Mouse (Mus musculus): ENCODE data around the gene Cpz. TPM values are rescaled to one million over a fixed set of nuclear protein-coding genes. Genes with fewer than 3 reads are reported as not detected.

Gene Cpz
- polyA plus RNA-seq, 1 experiment from 2014 or later = 4.1 TPM

DNA sequence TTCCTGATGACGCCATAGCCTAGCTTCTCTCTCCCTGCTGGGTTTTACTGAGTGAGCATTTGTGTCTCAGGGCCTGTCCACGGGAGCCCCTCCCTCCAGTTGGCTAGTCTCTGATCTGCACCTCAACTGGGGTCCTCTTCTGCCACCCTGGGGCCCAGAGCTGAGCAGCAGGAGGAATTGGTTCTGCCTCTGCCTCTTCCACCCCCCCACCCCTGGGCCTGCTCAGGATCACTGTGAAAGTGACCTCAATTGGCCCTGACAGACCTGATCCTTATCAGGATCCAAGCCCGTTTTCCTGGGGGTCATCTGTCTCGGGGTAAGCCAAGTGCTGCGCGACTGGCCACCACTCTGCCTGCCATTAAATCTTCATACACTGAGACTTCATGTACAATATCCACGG is 20.5 kb downstream of the Cpz start:
- Histone ChIP-seq H3K9me3 (ENCODE audit: low read length) (no peaks in the 10 kb centered on the region), H3K36me3 (ENCODE audit: insufficient read depth, low read length) (no peaks in the 10 kb centered on the region), H3K4me2 (replicated peaks; ENCODE audit: low read depth, low read length) (no peak overlapping the region), H3K27me3 (replicated peaks; ENCODE audit: insufficient read depth, low read length) (no peaks in the 10 kb centered on the region), H3K9ac (replicated peaks; ENCODE audit: low read depth) (no peak overlapping the region), H3K4me3 (ENCODE audit: low read depth, low read length) (no peak overlapping the region), H3K27ac (ENCODE audit: low read length) (no peak overlapping the region), H3K4me1 (ENCODE audit: insufficient read depth, low read depth, low read length) (no peaks in the 10 kb centered on the region)
- DNase-seq (ENCODE audit: low spot score) = no peak
- no peak for ATAC-seq
- TF ChIP-seq EP300 (IDR thresholded peaks at IDR 0.05) = no peak
- TF ChIP-seq CTCF (IDR thresholded peaks at IDR 0.05) = no peak
- WGBS = 45% methylated on average over 7 of the region's 7 CpGs

DNA sequence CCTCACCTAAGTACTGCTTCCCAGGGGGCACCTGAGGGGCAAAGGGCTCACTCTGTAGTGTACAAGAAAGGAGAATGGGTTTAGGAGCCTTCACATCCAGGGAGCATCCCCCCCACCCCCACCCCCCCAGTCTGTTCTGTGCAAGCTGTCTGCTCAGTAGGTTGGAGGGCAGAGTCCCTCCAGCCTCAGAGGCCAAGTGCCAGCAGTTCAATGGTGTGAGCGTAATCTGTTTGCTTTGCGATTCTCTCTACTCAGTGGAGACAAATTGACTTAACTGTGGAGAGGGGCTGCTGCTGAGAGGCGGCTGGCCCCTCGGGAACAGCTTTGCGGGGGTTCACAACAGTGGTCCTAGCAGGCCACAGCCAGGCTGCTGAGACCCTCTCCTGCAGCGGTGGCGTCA is 28.2 kb downstream of the Cpz start:
- no peak for ATAC-seq
- no peak overlapping the region for H3K27ac ChIP-seq (ENCODE audit: low read length)
- 31% methylated on average over 7 of the region's 7 CpGs for WGBS

DNA sequence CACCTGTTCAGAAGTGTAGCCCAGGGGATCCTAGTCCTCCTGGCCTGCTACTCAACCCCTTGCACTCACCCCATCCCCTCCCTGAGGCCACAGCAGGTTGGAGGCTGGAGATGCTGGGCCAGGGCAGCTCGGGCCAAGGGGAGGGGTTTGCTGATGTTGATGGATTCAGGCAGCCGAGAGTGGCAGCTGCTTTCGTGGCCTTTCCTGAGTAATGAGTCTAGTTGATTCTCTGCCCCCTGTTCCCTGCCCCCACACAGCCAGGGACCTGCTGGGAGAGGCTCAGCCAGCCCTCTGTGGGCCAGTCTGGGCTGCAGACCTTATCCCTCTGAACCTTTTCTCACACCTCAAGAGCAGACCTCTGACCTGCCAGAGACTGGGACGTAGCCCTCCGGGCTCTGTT is 29.5 kb downstream of the Cpz start:
- Histone ChIP-seq H3K27ac (ENCODE audit: low read length) (no peak overlapping the region), H3K4me3 (ENCODE audit: low read depth, low read length) (no peak overlapping the region), H3K9me3 (ENCODE audit: low read length) (no peaks in the 10 kb centered on the region), H3K9ac (replicated peaks; ENCODE audit: low read depth) (no peak overlapping the region), H3K4me2 (replicated peaks; ENCODE audit: low read depth, low read length) (no peak overlapping the region), H3K27me3 (replicated peaks; ENCODE audit: insufficient read depth, low read length) (0 out of 2 replicates have a peak, but pooled peaks cover 4% of the 10 kb centered on the region), H3K4me1 (ENCODE audit: insufficient read depth, low read depth, low read length) (no peaks in the 10 kb centered on the region), H3K36me3 (ENCODE audit: insufficient read depth, low read length) (no peaks in the 10 kb centered on the region)
- TF ChIP-seq CTCF (IDR thresholded peaks at IDR 0.05) (no peak), EP300 (IDR thresholded peaks at IDR 0.05) (no peak)
- ATAC-seq (no peak), DNase-seq (ENCODE audit: low spot score) (no peak)
- 10% methylated on average over 5 of the region's 5 CpGs for WGBS

More for the DNA sequence above, 28.2 kb downstream of the Cpz start:
- Histone ChIP-seq H3K36me3 (ENCODE audit: insufficient read depth, low read length) (no peaks in the 10 kb centered on the region), H3K9me3 (ENCODE audit: low read length) (no peaks in the 10 kb centered on the region), H3K4me2 (replicated peaks; ENCODE audit: low read depth, low read length) (no peak overlapping the region), H3K4me3 (ENCODE audit: low read depth, low read length) (no peak overlapping the region), H3K9ac (replicated peaks; ENCODE audit: low read depth) (no peak overlapping the region), H3K27me3 (replicated peaks; ENCODE audit: insufficient read depth, low read length) (0 out of 2 replicates have a peak, but pooled peaks cover 4% of the 10 kb centered on the region), H3K4me1 (ENCODE audit: insufficient read depth, low read depth, low read length) (no peaks in the 10 kb centered on the region)
- TF ChIP-seq CTCF (IDR thresholded peaks at IDR 0.05) (no peak), EP300 (IDR thresholded peaks at IDR 0.05) (no peak)
- DNase-seq (ENCODE audit: low spot score) = no peak

DNA sequence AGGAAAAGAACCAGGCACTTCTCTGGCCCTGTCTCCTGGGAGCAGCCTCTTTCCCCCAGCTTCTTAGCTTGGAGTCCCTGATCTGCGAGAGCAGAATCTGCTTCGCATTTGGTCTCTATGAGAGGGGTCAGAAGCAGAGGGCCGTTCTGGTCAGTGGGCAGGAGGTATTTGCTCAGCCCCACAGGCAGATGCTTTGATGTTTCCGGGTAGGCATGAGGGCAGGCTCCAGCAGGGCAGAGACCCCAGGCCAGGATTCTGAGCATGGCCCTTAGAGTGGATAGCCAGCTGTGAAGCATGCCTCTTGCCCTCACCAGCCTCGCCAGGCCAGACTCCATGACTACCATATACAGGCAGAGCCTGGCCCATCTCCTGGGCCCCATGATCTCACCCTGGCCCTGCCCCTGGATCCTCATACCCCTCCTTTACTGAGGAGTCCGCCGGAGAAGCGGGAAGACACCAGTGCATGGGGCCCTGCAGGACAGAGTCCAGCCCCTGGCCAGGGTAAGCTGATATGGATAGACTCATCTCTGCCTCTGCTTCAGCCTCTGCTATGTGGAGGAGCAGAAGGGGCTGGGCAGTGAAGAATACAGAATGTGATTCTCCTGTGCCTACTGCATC is 30.6 kb downstream of the Cpz start:
- H3K4me3 ChIP-seq (ENCODE audit: low read depth, low read length) = no peak overlapping the region
- no peaks in the 10 kb centered on the region for H3K9me3 ChIP-seq (ENCODE audit: low read length)
- H3K9ac ChIP-seq (replicated peaks; ENCODE audit: low read depth) = no peak overlapping the region
- TF ChIP-seq CTCF (IDR thresholded peaks at IDR 0.05) (no peak), EP300 (IDR thresholded peaks at IDR 0.05) (no peak)
- no peaks in the 10 kb centered on the region for H3K4me1 ChIP-seq (ENCODE audit: insufficient read depth, low read depth, low read length)
- no peaks in the 10 kb centered on the region for H3K36me3 ChIP-seq (ENCODE audit: insufficient read depth, low read length)
- DNase-seq (ENCODE audit: low spot score) = no peak
- no peak overlapping the region for H3K4me2 ChIP-seq (replicated peaks; ENCODE audit: low read depth, low read length)
- H3K27me3 ChIP-seq (replicated peaks; ENCODE audit: insufficient read depth, low read length) = 0 out of 2 replicates have a peak, but pooled peaks cover 4% of the 10 kb centered on the region
- 33% methylated on average over 8 of the region's 8 CpGs for WGBS
- no peak for ATAC-seq
- no peak overlapping the region for H3K27ac ChIP-seq (ENCODE audit: low read length)

DNA sequence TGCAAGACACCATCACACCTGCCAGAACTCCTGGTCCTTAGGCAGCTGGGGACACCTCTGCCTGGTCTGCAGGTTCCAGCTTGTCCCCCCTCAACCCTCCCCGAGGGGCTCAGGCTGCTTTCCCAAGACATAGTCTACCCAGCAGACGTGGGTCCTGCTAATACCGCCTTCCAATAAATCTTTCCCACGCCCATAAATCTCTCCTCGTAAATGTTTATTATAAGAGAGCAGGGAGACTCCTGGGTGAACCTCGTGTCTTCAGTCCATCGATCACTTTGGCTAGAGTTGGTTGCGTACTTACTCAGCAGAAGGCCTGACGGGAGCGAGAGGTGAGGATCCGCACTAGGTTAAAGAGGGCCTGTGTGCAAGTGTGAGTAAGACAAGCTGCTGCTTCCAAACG is 31.7 kb downstream of the Cpz start:
- DNase-seq (ENCODE audit: low spot score) (no peak), ATAC-seq (no peak)
- no peak overlapping the region for H3K4me3 ChIP-seq (ENCODE audit: low read depth, low read length)
- H3K9ac ChIP-seq (replicated peaks; ENCODE audit: low read depth) = no peak overlapping the region
- H3K4me2 ChIP-seq (replicated peaks; ENCODE audit: low read depth, low read length) = no peak overlapping the region
- no peaks in the 10 kb centered on the region for H3K9me3 ChIP-seq (ENCODE audit: low read length)
- WGBS = 42% methylated on average over 12 of the region's 12 CpGs
- TF ChIP-seq CTCF (IDR thresholded peaks at IDR 0.05) (no peak), EP300 (IDR thresholded peaks at IDR 0.05) (no peak)
- H3K27ac ChIP-seq (ENCODE audit: low read length) = no peak overlapping the region
- no peaks in the 10 kb centered on the region for H3K4me1 ChIP-seq (ENCODE audit: insufficient read depth, low read depth, low read length)
- 0 out of 2 replicates have a peak, but pooled peaks cover 4% of the 10 kb centered on the region for H3K27me3 ChIP-seq (replicated peaks; ENCODE audit: insufficient read depth, low read length)
- no peaks in the 10 kb centered on the region for H3K36me3 ChIP-seq (ENCODE audit: insufficient read depth, low read length)

DNA sequence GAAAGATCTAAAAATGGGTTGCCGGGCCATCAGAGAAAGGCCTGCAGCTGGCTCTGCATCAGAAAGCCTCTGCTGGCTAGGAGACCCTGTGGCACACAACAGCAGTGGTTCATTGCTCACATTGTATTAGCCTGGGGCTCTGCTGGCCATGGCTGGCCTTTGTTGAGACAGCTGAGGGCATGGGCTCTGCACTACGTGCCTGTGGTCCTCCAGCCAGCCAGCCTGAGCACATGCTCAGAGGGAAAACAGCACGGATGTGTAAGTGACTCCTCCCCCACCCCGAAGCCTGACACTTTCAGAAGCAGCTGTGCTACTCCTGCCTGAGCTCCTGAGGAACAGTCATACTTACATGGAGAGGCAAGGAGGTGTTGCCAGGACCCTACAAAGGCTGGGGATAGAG is 46.0 kb downstream of the Cpz start:
- H3K9me3 ChIP-seq (ENCODE audit: low read length) = no peaks in the 10 kb centered on the region
- no peak overlapping the region for H3K27ac ChIP-seq (ENCODE audit: low read length)
- ATAC-seq (no peak), DNase-seq (ENCODE audit: low spot score) (no peak)
- 33% methylated on average over 4 of the region's 4 CpGs for WGBS
- H3K27me3 ChIP-seq (replicated peaks; ENCODE audit: insufficient read depth, low read length) = no peaks in the 10 kb centered on the region
- TF ChIP-seq EP300 (IDR thresholded peaks at IDR 0.05) (no peak), CTCF (IDR thresholded peaks at IDR 0.05) (no peak)
- no peak overlapping the region for H3K9ac ChIP-seq (replicated peaks; ENCODE audit: low read depth)
- H3K4me2 ChIP-seq (replicated peaks; ENCODE audit: low read depth, low read length) = no peak overlapping the region
- H3K36me3 ChIP-seq (ENCODE audit: insufficient read depth, low read length) = no peaks in the 10 kb centered on the region
- H3K4me3 ChIP-seq (ENCODE audit: low read depth, low read length) = no peak overlapping the region
- H3K4me1 ChIP-seq (ENCODE audit: insufficient read depth, low read depth, low read length) = no peaks in the 10 kb centered on the region

DNA sequence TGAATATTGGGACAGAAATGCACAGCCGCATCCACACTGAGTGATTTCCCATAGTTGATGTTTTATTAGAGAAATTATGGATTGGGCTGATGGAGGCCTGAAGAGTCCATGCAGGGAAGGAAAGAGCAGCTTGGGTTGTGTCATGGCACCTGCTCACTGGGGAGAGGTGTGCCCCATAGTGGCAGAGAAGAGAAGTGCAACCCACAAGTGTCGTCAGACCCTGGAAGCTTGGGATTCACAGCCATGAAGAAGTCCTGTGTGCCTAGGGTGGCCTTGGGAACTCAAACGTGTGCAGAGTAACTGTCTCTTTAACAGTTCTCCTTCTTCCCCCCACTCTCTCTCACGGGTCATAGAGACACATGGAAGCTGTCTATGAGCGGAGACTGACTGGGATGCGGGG is 50.3 kb downstream of the Cpz start:
- Histone ChIP-seq H3K27me3 (replicated peaks; ENCODE audit: insufficient read depth, low read length) (no peaks in the 10 kb centered on the region), H3K4me1 (ENCODE audit: insufficient read depth, low read depth, low read length) (no peaks in the 10 kb centered on the region), H3K9me3 (ENCODE audit: low read length) (no peaks in the 10 kb centered on the region), H3K27ac (ENCODE audit: low read length) (no peak overlapping the region), H3K4me3 (ENCODE audit: low read depth, low read length) (no peak overlapping the region), H3K4me2 (replicated peaks; ENCODE audit: low read depth, low read length) (no peak overlapping the region), H3K36me3 (ENCODE audit: insufficient read depth, low read length) (no peaks in the 10 kb centered on the region), H3K9ac (replicated peaks; ENCODE audit: low read depth) (no peak overlapping the region)
- ATAC-seq (no peak), DNase-seq (ENCODE audit: low spot score) (no peak)
- TF ChIP-seq CTCF (IDR thresholded peaks at IDR 0.05) (peak; percentile 59), EP300 (IDR thresholded peaks at IDR 0.05) (no peak)
- 46% methylated on average over 6 of the region's 6 CpGs for WGBS
